8 mouse cellular contexts compared by ENCODE assay signal in the genomic region with DNA sequence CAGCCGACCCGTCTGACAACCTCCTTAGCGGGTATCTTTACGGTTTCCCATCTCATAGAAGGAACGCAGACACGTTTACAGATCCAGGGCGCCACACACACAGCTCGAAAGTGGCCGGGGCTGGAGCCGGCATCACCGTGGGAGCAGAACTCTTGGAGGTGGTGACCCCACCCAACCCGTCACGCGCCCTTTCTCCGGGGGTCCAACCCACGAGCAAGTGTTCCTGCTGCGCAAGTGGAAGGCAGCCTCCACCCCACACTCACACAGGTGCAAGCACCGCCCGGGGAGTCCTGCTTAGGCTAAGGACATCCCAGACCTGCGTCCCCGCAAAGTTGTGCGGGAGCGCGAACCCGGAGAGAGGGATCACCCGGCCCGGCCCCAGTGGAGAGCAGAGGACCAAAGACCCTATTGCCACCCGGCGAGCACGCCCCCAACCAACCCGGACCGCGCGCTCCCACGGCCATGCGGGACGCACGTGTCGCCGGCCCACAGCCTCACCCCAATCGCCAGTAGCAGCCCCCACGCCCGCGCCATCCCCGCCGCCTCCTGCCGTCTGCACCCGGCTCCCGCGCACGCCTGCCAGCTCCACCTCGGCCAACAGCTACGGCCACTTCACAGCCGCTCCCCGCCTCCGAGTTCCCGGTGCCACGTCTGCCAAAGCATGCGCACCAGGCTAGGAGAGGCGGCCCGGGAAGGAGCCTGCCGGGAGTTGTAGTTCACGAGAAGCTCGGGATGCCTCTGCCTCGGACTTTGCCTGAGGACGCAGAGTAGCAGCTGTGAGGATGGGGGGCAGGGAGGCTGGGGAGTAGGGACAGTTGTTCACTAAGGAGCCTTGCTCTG. TPM values are rescaled to one million over a fixed set of nuclear protein-coding genes. Genes with fewer than 3 reads are reported as not detected.
DNase-seq lines count a peak whose midpoint lies in the region; ATAC-seq and TF ChIP-seq lines count a peak whose summit lies in the region.

A gene (minus strand): TSS at position 643 of the 840 bp plus-strand sequence.

- H3K4me3 ChIP-seq in hindbrain, embryonic 13.5 days, result peak within 1 kb of the TSS; percentile 75
- peak within 1 kb of the TSS; percentile 54 for H3K4me3 ChIP-seq in lung, postnatal 0 days (ENCODE audit: low read depth, low read length)

- H3K4me2 ChIP-seq in hindbrain, embryonic 13.5 days, result peak within 1 kb of the TSS; percentile 97
- peak within 1 kb of the TSS; percentile 84 for H3K4me2 ChIP-seq in lung, postnatal 0 days (replicated peaks; ENCODE audit: low read depth, low read length)

- H3K9me3 ChIP-seq in hindbrain, embryonic 13.5 days, result no peaks in the 10 kb centered on the region
- no peaks in the 10 kb centered on the region for H3K9me3 ChIP-seq in lung, postnatal 0 days (ENCODE audit: low read length)

- no peak within 1 kb of the TSS for H3K27ac ChIP-seq in hindbrain, embryonic 13.5 days
- H3K27ac ChIP-seq in lung, postnatal 0 days (ENCODE audit: low read length), result no peak within 1 kb of the TSS

- DNase-seq in WW6 (ENCODE audit: low read depth, low spot score), result peak; percentile 64
- peak; percentile 91 to 92 for DNase-seq in cerebellum, postnatal 14 days
- DNase-seq in frontal cortex, postnatal 36 days (ENCODE audit: low spot score in 2 of 2), result peak; percentile 88 to 89
- peak; percentile 74 to 89 for DNase-seq in layer of hippocampus, postnatal 14 days (ENCODE audit: low spot score in 2 of 2)
- DNase-seq in lung, postnatal 0 days (ENCODE audit: low spot score), result peak; percentile 95
- peak; percentile 94 for DNase-seq in retina, embryonic 14.5 days (ENCODE audit: low spot score)
- peak; percentile 90 for DNase-seq in urinary bladder, postnatal 14 days (ENCODE audit: low spot score)

- H3K27me3 ChIP-seq in hindbrain, embryonic 13.5 days, result peaks cover 10% of the 10 kb centered on the region; the same call in 1 of the 2 replicates
- no peaks in the 10 kb centered on the region for H3K27me3 ChIP-seq in lung, postnatal 0 days (replicated peaks; ENCODE audit: insufficient read depth, low read length)

- H3K36me3 ChIP-seq in hindbrain, embryonic 13.5 days, result no peaks in the 10 kb centered on the region
- H3K36me3 ChIP-seq in lung, postnatal 0 days (ENCODE audit: insufficient read depth, low read length), result no peaks in the 10 kb centered on the region

- no peak for TF ChIP-seq EP300 in lung, postnatal 0 days (IDR thresholded peaks at IDR 0.05)

- TF ChIP-seq CTCF in lung, postnatal 0 days (IDR thresholded peaks at IDR 0.05), result no peak; the same call in 1 of the 2 replicates

- WGBS in hindbrain, embryonic 13.5 days, result under 1% methylated on average over 66 of the region's 66 CpGs
- under 1% methylated on average over 65 of the region's 66 CpGs for WGBS in lung, postnatal 0 days

- peak within 1 kb of the TSS; percentile 77 for H3K9ac ChIP-seq in hindbrain, embryonic 13.5 days
- H3K9ac ChIP-seq in lung, postnatal 0 days (replicated peaks; ENCODE audit: low read depth), result peak within 1 kb of the TSS; percentile 20

- H3K4me1 ChIP-seq in hindbrain, embryonic 13.5 days (replicated peaks), result peaks cover 29% of the 10 kb centered on the region
- no peaks in the 10 kb centered on the region for H3K4me1 ChIP-seq in lung, postnatal 0 days (ENCODE audit: insufficient read depth, low read depth, low read length)

- peak; percentile 95 for ATAC-seq in hindbrain, embryonic 13.5 days (ENCODE audit: low FRiP score)
- ATAC-seq in lung, postnatal 0 days, result peak; percentile 99

RNA-seq across cellular contexts. Expression of the gene that starts here (rescaled TPM):
- polyA plus RNA-seq in hindbrain, embryonic 13.5 days (2015; fragmentation: Nextera tagmentation; extraction: Ambion mirVana), result 15.4 and 17.1 TPM in 2 replicates
- 1 to 10 TPM; 3.5 to 4.4 TPM for total RNA-seq in layer of hippocampus, postnatal 14 days (2021)
- 47.4 and 49.4 TPM in 2 replicates for polyA plus RNA-seq in lung, postnatal 0 days (2015; fragmentation: Nextera tagmentation; extraction: Ambion mirVana)
